Mouse (Mus musculus): Measurements from ENCODE around the gene Kdm5c. TPM values are rescaled to one million over a fixed set of nuclear protein-coding genes. Genes with fewer than 3 reads are reported as not detected.
A peak's percentile ranks its signal among the peaks of the same experiment; 100 is the strongest.

The Kdm5c gene
- polyA plus RNA-seq (2014; fragmentation: Nextera tagmentation; extraction: Ambion mirVana): 29.6 and 44.4 TPM in 2 replicates

DNA sequence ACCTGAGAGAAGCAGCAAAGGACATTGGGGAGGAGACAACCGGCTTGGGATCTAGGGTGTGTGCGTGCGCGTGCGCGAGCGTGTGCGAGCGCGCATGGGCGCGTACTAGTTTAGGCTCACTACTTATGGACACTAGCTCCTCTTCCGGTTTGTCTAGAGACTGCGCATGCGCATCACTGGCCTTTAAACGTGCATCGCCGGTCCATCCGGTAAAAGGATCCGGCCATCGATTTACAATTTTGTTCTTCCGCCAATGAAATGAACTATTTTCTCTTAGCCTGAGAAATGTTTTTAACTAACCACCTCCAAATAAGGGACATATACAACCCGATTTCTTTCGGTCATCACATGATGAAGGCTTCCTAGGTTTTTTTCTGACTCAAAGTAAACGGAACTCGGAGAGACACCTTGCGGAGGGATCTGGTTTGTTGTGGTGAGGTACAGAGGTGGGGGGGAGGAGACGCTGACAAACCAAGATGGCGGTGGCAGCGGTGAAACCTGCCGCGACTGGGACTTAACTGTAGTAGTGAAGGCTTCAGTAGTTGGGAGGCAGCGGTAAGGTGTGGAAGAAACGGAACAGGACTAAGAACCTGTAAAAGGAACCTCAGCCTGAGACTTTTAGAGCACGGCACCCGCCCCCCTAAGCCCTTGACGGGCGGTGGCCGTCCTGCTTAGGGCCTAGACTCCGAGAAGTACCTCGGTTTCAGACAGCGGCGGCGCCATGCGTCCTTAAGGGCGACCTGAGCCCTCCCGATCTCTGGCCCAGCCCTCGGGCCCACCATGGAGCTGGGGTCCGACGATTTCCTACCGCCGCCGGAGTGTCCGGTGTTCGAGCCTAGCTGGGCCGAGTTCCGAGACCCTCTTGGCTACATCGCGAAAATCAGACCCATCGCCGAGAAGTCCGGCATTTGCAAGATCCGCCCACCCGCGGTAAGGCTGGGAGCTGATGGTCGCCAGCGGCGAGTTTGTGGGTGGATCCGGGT lies at the start of gene Kdm5c:
Gene Kdm5c (plus strand): TSS at position 240 of the 983 bp plus-strand sequence.
- Histone ChIP-seq H3K27me3 (ENCODE audit: control insufficient read depth, insufficient read depth, low read length) (no peaks in the 10 kb centered on the region), H3K4me3 (ENCODE audit: low read depth, low read length) (peak within 1 kb of the TSS; percentile 75), H3K27ac (ENCODE audit: low read depth, low read length) (peak within 1 kb of the TSS; percentile 65), H3K9me3 (ENCODE audit: control insufficient read depth, low read length) (no peaks in the 10 kb centered on the region), H3K36me3 (ENCODE audit: control insufficient read depth, insufficient read depth, low read length) (no peaks in the 10 kb centered on the region), H3K4me2 (replicated peaks; ENCODE audit: low read depth, low read length) (peak within 1 kb of the TSS; percentile 71), H3K9ac (ENCODE audit: low read depth, low read length) (peak within 1 kb of the TSS; percentile 84), H3K4me1 (replicated peaks; ENCODE audit: control insufficient read depth, insufficient read depth, low read length) (no peaks in the 10 kb centered on the region)
- peak; percentile 99 for DNase-seq (ENCODE audit: low spot score)
- 2% methylated on average over 66 of the region's 69 CpGs for WGBS
- peak; percentile 98 for ATAC-seq (ENCODE audit: low FRiP score)

DNA sequence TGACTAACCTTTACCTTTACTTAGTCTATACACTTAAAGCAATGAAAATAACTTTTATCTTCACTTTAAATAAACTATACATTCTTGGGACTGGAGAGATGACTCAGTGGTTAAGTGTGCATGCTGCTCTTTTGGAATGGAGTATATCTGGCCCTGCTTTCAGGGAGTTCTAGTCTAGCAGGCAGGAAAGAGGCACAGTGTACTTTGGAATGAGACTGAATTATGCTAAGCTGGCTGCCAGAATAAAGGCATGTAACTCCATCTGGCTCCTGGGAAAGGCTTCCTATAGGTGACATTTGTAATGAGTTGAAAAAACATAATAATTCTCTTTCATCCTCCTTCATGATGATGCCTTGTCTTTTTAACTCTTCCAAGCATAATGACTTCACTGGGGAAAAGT lies 45.7 kb upstream of the Kdm5c start:
- no peak overlapping the region for H3K4me2 ChIP-seq (replicated peaks; ENCODE audit: low read depth, low read length)
- H3K27me3 ChIP-seq (ENCODE audit: control insufficient read depth, insufficient read depth, low read length): peaks cover 32% of the 10 kb centered on the region
- H3K4me3 ChIP-seq (ENCODE audit: low read depth, low read length): no peak overlapping the region
- H3K4me1 ChIP-seq (replicated peaks; ENCODE audit: control insufficient read depth, insufficient read depth, low read length): no peaks in the 10 kb centered on the region
- ATAC-seq (ENCODE audit: low FRiP score): no peak
- H3K9ac ChIP-seq (ENCODE audit: low read depth, low read length): no peak overlapping the region
- no peaks in the 10 kb centered on the region for H3K9me3 ChIP-seq (ENCODE audit: control insufficient read depth, low read length)
- DNase-seq (ENCODE audit: low spot score): no peak
- H3K36me3 ChIP-seq (ENCODE audit: control insufficient read depth, insufficient read depth, low read length): no peaks in the 10 kb centered on the region
- no peak overlapping the region for H3K27ac ChIP-seq (ENCODE audit: low read depth, low read length)

DNA sequence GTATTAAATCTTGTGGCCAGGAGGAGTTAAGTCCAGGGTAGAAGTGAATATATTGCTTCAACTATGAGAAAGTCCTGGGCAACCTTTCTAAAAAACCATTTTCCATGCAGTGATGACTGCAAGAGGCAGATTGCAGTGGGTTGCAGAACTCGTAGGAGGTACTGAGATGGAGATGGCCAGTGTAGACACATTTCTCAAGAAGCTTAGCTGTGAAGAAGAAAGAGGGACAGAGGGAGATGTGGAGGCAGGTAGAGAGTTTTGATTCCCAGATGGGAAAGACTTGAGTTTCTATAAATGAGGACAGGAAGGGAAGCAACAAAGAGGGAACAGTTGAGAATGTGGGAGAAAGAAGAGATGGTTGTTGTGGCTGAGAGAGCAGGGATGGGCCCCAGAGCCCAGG lies 41.6 kb upstream of the Kdm5c start:
- no peak overlapping the region for H3K4me2 ChIP-seq (replicated peaks; ENCODE audit: low read depth, low read length)
- no peaks in the 10 kb centered on the region for H3K4me1 ChIP-seq (replicated peaks; ENCODE audit: control insufficient read depth, insufficient read depth, low read length)
- peaks cover 52% of the 10 kb centered on the region for H3K27me3 ChIP-seq (ENCODE audit: control insufficient read depth, insufficient read depth, low read length)
- H3K4me3 ChIP-seq (ENCODE audit: low read depth, low read length): no peak overlapping the region
- DNase-seq (ENCODE audit: low spot score) (no peak), ATAC-seq (ENCODE audit: low FRiP score) (no peak)
- WGBS: 100% methylated on average over 1 of the region's 1 CpGs
- no peak overlapping the region for H3K27ac ChIP-seq (ENCODE audit: low read depth, low read length)
- H3K36me3 ChIP-seq (ENCODE audit: control insufficient read depth, insufficient read depth, low read length): no peaks in the 10 kb centered on the region
- H3K9ac ChIP-seq (ENCODE audit: low read depth, low read length): no peak overlapping the region
- H3K9me3 ChIP-seq (ENCODE audit: control insufficient read depth, low read length): no peaks in the 10 kb centered on the region

DNA sequence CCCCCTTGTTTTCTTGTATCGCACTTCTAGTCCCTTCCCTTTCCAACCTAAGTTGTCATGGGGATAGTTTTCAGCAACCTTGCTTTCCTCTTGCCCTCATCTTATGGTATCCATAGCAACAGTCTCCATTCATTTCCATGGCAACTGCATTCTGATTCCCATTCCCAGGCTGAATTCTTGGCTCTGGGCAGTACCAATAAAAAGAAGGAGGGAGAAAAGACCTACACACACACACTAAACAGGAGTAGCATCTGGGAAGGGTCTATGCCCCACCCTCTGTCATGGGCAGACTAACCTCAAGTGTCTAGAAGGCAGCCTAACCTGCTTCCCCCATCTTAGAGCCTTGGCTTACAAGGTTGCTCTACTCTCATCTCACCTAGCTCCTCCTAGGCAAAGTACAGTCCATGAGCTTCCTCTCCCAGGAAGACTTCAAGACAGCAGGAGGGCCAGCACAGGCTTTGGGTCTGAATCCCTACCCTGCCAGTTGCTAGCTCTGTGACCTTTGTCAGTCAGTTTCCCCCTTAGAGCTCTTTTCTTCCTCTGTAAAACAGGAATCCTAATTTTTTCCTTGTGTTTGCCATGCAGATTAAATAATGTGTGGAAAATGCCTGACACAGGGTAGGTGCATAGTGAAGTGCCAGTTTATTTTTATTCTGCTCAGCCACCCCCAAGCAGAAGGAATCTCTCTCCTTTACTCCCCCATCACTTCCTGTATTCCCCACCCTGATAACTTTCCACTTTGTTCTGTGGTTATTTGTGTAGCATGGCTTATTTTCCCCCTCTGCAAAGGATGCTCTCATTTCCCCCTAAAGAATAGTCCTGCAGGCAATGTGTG lies 34.8 kb upstream of the Kdm5c start:
- DNase-seq (ENCODE audit: low spot score) (peak; percentile 72), ATAC-seq (ENCODE audit: low FRiP score) (peak; percentile 89)
- Histone ChIP-seq H3K27me3 (ENCODE audit: control insufficient read depth, insufficient read depth, low read length) (peaks cover 57% of the 10 kb centered on the region), H3K4me1 (replicated peaks; ENCODE audit: control insufficient read depth, insufficient read depth, low read length) (no peaks in the 10 kb centered on the region), H3K4me2 (replicated peaks; ENCODE audit: low read depth, low read length) (no peak overlapping the region), H3K36me3 (ENCODE audit: control insufficient read depth, insufficient read depth, low read length) (no peaks in the 10 kb centered on the region), H3K9ac (ENCODE audit: low read depth, low read length) (no peak overlapping the region), H3K27ac (ENCODE audit: low read depth, low read length) (peak overlapping the region; percentile 61), H3K4me3 (ENCODE audit: low read depth, low read length) (no peak overlapping the region), H3K9me3 (ENCODE audit: control insufficient read depth, low read length) (no peaks in the 10 kb centered on the region)
- WGBS: 41% methylated on average over 1 of the region's 1 CpGs

DNA sequence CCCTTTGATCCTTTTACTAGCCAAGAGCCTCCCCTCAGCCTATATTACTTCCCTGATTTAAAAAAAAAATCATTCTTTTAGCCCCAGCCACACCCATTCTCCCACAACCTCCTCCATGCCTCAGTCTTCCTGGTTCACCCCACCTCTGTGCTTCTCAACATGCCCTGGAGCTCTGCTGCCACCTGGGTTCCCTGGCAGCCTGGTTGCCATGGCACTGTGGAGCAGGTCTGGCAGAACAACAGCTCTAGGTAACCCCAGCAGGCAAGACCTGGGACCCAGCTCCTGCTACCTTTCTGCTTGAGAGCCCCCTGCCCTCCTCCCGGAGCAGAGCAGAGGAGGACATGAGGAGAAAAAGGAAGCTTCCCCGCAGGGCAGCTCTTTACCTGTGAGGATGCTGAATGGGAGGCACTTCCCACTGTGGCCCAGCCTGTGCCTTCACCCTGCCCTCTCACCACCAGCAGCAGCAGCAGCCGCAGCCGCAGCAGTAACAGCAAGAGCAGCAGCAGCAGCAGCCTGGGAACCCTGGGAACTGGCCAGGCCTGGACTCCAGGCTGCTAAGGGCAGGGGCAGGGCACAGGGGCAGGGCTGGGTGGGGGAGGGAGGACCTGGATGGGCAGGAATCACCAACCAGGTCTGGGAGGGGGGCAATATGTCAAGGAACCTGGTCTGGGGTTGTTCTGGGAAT lies 30.9 kb upstream of the Kdm5c start:
- no peak for DNase-seq (ENCODE audit: low spot score)
- no peak overlapping the region for H3K27ac ChIP-seq (ENCODE audit: low read depth, low read length)
- H3K9ac ChIP-seq (ENCODE audit: low read depth, low read length): no peak overlapping the region

DNA sequence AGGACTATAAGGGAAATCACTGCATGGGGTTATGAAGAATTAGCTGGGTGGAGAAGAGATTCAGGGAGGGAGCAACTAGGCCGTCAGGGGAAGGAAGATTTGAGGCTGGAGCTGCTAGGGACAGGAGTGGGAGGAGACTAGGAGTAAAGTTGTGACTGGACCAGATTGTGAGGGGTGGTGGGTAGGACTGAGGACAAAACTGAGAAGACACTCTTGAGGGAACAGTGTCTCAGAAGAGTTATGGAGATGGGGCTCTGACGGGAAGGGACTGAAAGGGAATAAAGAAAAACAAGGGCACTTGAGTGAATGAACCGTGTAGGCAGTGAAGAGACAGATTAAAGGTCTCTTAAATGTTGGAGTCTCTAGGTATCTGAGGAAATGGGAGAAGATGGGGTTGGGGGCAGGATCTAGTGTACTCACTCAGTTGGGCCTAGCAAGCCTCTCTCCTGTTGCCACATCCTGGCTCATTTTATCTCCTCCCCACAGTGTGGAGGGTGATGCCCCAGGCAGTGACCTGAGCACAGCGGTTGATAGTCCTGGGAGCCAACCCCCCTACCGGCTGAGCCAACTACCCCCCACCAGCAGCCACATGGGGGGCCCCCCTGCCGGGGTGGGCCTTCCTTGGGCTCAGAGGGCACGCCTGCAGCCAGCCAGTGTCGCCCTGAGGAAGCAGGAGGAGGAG lies 30.3 kb upstream of the Kdm5c start:
- 32% methylated on average over 8 of the region's 8 CpGs for WGBS
- DNase-seq (ENCODE audit: low spot score) (no peak), ATAC-seq (ENCODE audit: low FRiP score) (no peak)
- Histone ChIP-seq H3K27me3 (ENCODE audit: control insufficient read depth, insufficient read depth, low read length) (peaks cover 57% of the 10 kb centered on the region), H3K9ac (ENCODE audit: low read depth, low read length) (no peak overlapping the region), H3K9me3 (ENCODE audit: control insufficient read depth, low read length) (no peaks in the 10 kb centered on the region), H3K27ac (ENCODE audit: low read depth, low read length) (no peak overlapping the region), H3K36me3 (ENCODE audit: control insufficient read depth, insufficient read depth, low read length) (no peaks in the 10 kb centered on the region), H3K4me1 (replicated peaks; ENCODE audit: control insufficient read depth, insufficient read depth, low read length) (no peaks in the 10 kb centered on the region), H3K4me3 (ENCODE audit: low read depth, low read length) (no peak overlapping the region), H3K4me2 (replicated peaks; ENCODE audit: low read depth, low read length) (no peak overlapping the region)

More for the DNA sequence above, 30.9 kb upstream of the Kdm5c start:
- WGBS: 30% methylated on average over 4 of the region's 4 CpGs
- no peak for ATAC-seq (ENCODE audit: low FRiP score)
- Histone ChIP-seq H3K27me3 (ENCODE audit: control insufficient read depth, insufficient read depth, low read length) (peaks cover 59% of the 10 kb centered on the region), H3K36me3 (ENCODE audit: control insufficient read depth, insufficient read depth, low read length) (no peaks in the 10 kb centered on the region), H3K4me3 (ENCODE audit: low read depth, low read length) (no peak overlapping the region), H3K4me2 (replicated peaks; ENCODE audit: low read depth, low read length) (no peak overlapping the region), H3K4me1 (replicated peaks; ENCODE audit: control insufficient read depth, insufficient read depth, low read length) (no peaks in the 10 kb centered on the region), H3K9me3 (ENCODE audit: control insufficient read depth, low read length) (no peaks in the 10 kb centered on the region)

DNA sequence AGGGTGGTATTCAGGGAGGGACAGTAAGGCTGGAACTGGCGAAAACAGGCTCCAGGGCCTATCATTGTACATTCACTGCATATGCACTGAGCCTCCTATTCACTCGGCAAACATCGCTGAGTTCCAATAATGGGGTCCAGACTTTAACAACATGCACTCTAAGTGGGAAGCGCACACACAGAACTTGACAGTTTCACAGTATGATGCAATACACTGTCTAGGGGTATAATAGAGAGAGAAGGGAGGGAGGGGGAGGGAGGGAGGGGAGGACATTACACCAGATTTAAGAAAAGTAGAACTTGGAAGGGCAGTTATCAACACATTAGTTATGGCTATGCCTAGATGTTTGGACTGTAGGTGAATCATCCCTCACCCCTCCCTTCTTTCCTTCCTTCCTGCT lies 29.6 kb upstream of the Kdm5c start:
- DNase-seq (ENCODE audit: low spot score): no peak
- no peaks in the 10 kb centered on the region for H3K9me3 ChIP-seq (ENCODE audit: control insufficient read depth, low read length)
- no peak overlapping the region for H3K4me2 ChIP-seq (replicated peaks; ENCODE audit: low read depth, low read length)
- H3K36me3 ChIP-seq (ENCODE audit: control insufficient read depth, insufficient read depth, low read length): no peaks in the 10 kb centered on the region
- H3K4me3 ChIP-seq (ENCODE audit: low read depth, low read length): no peak overlapping the region
- peaks cover 52% of the 10 kb centered on the region for H3K27me3 ChIP-seq (ENCODE audit: control insufficient read depth, insufficient read depth, low read length)
- WGBS: 59% methylated on average over 4 of the region's 4 CpGs
- ATAC-seq (ENCODE audit: low FRiP score): no peak
- H3K9ac ChIP-seq (ENCODE audit: low read depth, low read length): no peak overlapping the region
- H3K27ac ChIP-seq (ENCODE audit: low read depth, low read length): no peak overlapping the region
- H3K4me1 ChIP-seq (replicated peaks; ENCODE audit: control insufficient read depth, insufficient read depth, low read length): no peaks in the 10 kb centered on the region

DNA sequence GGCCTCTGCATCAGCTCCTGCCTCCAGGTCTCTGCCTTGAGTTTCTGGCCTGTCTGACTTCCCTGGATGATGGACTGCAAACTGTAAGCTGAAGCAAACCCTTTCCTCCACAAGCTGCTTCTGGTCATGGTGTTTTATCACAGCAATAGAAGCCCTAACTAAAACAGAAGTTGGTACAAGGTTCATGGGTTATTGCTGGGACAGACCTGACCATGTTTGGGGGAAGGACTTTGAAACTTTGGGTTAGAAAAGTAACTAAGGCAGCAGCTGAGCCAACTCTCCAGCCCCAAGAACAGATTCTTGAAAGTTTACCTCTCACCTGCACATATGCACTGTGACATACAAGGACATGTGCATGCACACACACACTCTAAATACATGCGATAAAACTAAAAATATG lies 27.3 kb upstream of the Kdm5c start:
- no peaks in the 10 kb centered on the region for H3K36me3 ChIP-seq (ENCODE audit: control insufficient read depth, insufficient read depth, low read length)
- no peak overlapping the region for H3K4me2 ChIP-seq (replicated peaks; ENCODE audit: low read depth, low read length)
- H3K27me3 ChIP-seq (ENCODE audit: control insufficient read depth, insufficient read depth, low read length): peaks cover 61% of the 10 kb centered on the region
- H3K4me3 ChIP-seq (ENCODE audit: low read depth, low read length): no peak overlapping the region
- no peaks in the 10 kb centered on the region for H3K9me3 ChIP-seq (ENCODE audit: control insufficient read depth, low read length)
- H3K9ac ChIP-seq (ENCODE audit: low read depth, low read length): no peak overlapping the region
- DNase-seq (ENCODE audit: low spot score) (no peak), ATAC-seq (ENCODE audit: low FRiP score) (no peak)
- H3K27ac ChIP-seq (ENCODE audit: low read depth, low read length): no peak overlapping the region
- WGBS: 100% methylated on average over 1 of the region's 1 CpGs
- no peaks in the 10 kb centered on the region for H3K4me1 ChIP-seq (replicated peaks; ENCODE audit: control insufficient read depth, insufficient read depth, low read length)
